Mouse (Mus musculus) naive thymus-derived CD4-positive, alpha-beta T cell, adult 2 months (primary cell): ENCODE data around the gene Lrfn4.

Experiments
- DNase-seq: peaks from one replicate; pipeline ENCODE4 v3.0.0-alpha.2; 2011; ENCODE audit warnings: low read depth

Gene Lrfn4

GRCm38 (mm10) chr19:4615151-4616093, at the start of gene Lrfn4:
Lrfn4 (minus strand) TSS chr19:4615667.
- peak; percentile 45 for DNase-seq

GRCm38 (mm10) chr19:4658156-4658555, 42.7 kb upstream of the Lrfn4 start:
- DNase-seq = no peak

GRCm38 (mm10) chr19:4646917-4647492, 31.5 kb upstream of the Lrfn4 start:
- no peak for DNase-seq

- DNase-seq = no peak
Measured at GRCm38 (mm10) chr19:4644271-4644670, 28.8 kb upstream of the Lrfn4 start.

GRCm38 (mm10) chr19:4635986-4636385, 20.5 kb upstream of the Lrfn4 start:
- no peak for DNase-seq

GRCm38 (mm10) chr19:4628819-4629218, 13.4 kb upstream of the Lrfn4 start:
- DNase-seq = peak; percentile 77

GRCm38 (mm10) chr19:4625829-4626535, 10.5 kb upstream of the Lrfn4 start:
- DNase-seq = no peak

- DNase-seq = peak; percentile 93
Measured at GRCm38 (mm10) chr19:4625179-4625828, 9.8 kb upstream of the Lrfn4 start, which contains the start of gene Rce1. Rce1 (minus strand) TSS chr19:4625641.

GRCm38 (mm10) chr19:4624406-4625178, 9.1 kb upstream of the Lrfn4 start:
- DNase-seq = no peak

GRCm38 (mm10) chr19:4624006-4624405, 8.5 kb upstream of the Lrfn4 start:
- DNase-seq = no peak

GRCm38 (mm10) chr19:4623419-4623818, 8.0 kb upstream of the Lrfn4 start:
- DNase-seq = no peak

GRCm38 (mm10) chr19:4622780-4623179, 7.3 kb upstream of the Lrfn4 start:
- no peak for DNase-seq

- DNase-seq = no peak
Measured at GRCm38 (mm10) chr19:4620721-4621120, 5.3 kb upstream of the Lrfn4 start.

GRCm38 (mm10) chr19:4619461-4619860, 4.0 kb upstream of the Lrfn4 start:
- no peak for DNase-seq

- DNase-seq = no peak
Measured at GRCm38 (mm10) chr19:4618183-4618582, 2.7 kb upstream of the Lrfn4 start.

GRCm38 (mm10) chr19:4616546-4616945, 1.1 kb upstream of the Lrfn4 start:
- DNase-seq = no peak

GRCm38 (mm10) chr19:4614305-4615150, 939 bp downstream of the Lrfn4 start:
- no peak for DNase-seq

GRCm38 (mm10) chr19:4613464-4614304, 1.8 kb downstream of the Lrfn4 start:
- DNase-seq = no peak

- DNase-seq = no peak
Measured at GRCm38 (mm10) chr19:4612181-4612961, 3.1 kb downstream of the Lrfn4 start.
